Mouse (Mus musculus): ENCODE measurements around the gene Il22ra1. TPM values are rescaled to one million over a fixed set of nuclear protein-coding genes. Genes with fewer than 3 reads are reported as not detected.
A peak's percentile ranks its signal among the peaks of the same experiment; 100 is the strongest.

The Il22ra1 gene
- total RNA-seq, 2 experiments from 2014 or later, result 0.17 to 1.9 TPM

DNA sequence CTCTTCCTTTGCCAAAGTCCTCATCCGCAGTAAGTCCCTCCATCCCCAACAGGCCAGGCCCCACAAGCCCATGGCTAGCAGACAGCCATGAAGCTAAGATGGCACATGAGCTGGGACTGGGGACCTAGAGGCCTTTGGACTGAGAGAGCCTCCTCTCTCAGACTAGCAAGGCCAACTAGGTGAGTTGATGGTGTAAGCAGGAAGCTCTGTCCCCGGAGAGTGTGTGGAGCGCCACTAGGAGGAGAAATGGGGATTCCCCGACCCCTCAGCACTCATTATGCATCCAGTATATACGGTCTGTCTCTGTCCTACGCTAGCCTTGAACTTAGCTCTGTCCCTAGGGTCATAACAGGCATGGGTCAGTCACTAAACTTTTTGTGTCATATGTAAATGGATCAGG lies 43.6 kb downstream of the Il22ra1 start:
- DNase-seq, result no peak

DNA sequence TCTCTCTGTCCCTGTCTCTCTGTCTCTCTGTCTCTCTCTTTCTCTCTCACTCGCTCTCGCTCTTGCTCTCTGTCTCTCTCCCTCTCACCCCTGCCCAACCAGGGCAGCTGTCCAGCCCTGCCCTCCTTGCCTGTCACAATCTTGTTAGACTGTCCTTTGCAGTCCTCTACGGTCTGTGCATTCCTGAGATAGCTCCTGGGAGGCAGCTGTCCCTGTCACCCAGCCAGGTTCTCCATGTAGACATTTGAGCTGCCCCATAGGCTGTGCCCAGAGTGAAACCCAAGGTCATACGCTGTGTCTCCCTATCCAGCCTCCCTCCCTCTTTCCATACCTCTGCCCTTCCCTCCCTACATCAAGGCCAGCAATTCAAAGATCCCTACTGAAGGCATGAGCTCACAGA lies 44.7 kb downstream of the Il22ra1 start:
- DNase-seq, result no peak

DNA sequence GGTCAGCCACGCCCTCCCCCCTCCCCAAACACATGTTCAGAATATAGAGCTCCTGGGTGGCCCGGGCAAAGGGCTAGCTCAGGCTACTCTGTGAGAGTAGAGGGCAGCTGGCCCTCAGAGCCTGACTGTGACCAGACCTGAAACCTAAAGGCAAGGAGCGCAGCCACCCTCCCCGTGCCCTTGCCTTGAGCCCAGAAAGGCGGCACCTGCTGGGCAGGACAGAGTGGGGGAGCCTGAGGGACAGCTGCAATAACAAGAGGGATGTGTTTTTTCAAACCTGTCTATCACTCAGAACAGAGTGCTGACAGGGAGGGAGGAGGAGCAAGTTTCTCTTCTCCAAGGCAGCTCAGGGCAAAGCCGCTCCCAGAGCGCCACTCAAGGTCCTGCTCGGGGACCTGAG lies 46.5 kb downstream of the Il22ra1 start:
- DNase-seq, result no peak

DNA sequence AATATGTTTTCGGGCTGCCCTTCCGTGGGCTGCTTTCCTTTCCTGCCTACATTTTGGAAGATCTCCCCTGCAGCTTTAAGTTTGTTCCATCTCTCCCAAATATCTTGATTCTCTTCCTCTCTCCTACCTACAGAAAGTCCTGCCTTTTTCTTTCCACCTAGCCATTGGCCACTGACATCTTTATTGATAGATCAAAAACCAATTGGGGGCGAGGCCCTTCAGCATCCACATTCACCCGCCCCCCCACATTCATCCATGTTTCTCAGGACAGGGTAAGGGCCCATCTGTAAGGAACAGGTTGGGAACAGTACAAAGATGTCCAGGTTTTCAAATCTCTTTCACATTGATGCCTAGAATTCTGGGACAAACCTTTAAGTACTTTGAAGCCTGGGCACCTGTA lies 48.9 kb downstream of the Il22ra1 start:
- DNase-seq, result no peak

DNA sequence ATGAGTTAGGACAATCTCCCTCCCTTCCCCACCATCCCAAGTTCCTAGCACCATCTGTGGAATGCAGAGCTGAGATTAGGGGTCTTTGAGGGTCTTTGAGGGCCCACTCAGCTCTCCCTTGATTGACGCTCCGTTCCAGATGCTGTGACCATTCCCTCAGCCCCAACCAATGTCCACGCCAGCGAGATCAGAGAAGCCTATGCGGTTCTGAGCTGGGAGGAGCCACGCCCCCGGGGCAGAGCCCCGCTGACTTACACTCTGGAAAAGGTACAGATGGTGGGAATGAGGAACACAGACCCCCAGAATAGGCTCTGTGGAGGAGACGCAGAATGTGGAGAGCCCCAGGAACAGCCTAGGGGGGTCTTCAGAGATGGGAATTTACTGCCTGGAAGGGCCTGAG lies 51.7 kb downstream of the Il22ra1 start:
- DNase-seq, result no peak

DNA sequence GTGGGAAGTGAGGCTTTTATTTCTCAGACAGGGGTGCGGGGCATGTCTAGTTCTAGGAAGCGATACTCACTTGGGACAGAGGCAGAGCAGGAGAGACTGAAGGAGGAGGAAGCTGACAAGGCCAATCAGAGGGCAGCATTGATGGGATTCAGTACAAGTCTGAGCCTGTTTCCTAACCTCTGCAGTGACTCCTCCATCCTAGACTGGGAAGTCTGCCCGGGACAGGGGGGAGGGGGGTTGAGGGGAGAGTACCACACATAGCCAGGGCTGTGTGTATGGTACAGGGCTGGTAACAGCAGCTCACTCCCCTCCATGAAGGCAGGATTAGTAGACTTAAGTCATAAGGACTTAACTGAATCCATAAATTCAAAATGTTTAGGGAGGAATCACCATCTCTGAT lies 52.3 kb downstream of the Il22ra1 start:
- DNase-seq, result no peak

DNA sequence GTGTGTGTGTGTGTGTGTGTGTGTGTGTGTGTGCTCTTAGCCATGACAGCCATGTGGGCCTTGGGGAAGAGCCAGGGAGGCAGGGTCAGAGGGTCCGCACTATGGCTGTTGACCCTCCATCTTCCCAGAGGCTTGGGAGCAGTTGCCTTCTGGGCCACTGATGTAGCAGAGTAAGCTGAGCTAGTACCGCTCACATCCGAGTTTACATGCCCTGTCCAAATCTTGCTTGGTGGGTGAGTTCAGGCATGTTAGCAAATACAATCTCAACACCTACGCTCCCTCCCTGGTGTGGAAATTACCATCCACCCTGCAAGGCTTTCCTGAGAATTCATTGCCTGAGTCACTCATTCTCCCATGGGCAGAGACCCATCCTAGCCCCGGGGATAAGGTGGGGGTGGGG lies 53.3 kb downstream of the Il22ra1 start:
- no peak for DNase-seq

DNA sequence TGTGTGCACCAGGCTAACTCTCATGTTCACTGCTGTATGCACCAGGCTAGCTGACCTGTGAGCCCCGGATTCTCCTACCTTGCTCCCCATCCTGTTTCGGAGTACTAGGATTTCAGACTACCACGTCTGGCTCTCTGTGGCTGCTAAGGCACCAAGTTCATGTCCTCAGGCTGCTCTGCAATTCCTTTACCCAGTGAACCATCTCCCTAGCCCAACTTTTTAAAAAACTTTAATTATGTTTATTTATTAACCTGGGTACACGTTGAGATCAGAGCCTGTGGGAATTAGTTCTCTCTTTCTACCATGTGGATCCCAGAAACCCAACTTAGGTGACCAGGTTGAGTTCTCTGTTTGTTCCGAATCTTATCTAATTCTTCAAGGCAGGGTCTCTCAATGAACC lies 58.6 kb downstream of the Il22ra1 start:
- no peak for DNase-seq

DNA sequence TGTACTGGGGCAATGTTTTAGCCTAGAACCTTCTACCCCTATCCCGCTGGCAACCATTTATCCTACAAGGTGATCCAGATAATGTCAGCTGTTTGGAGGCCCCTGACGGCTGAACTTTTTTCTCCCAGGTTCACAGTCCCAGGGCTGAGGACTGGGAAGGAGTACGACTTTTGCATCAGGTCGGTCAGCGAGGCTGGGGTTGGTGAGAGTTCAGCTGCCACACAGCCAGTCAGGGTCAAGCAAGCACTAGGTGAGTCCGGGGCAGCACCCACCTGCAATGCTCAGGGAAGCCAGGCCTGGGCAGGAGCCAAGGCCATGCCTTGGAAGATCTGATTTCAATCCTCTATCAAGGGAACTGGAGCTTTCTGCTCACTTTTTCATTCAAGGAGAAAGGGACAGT lies 59.3 kb downstream of the Il22ra1 start:
- DNase-seq, result no peak

DNA sequence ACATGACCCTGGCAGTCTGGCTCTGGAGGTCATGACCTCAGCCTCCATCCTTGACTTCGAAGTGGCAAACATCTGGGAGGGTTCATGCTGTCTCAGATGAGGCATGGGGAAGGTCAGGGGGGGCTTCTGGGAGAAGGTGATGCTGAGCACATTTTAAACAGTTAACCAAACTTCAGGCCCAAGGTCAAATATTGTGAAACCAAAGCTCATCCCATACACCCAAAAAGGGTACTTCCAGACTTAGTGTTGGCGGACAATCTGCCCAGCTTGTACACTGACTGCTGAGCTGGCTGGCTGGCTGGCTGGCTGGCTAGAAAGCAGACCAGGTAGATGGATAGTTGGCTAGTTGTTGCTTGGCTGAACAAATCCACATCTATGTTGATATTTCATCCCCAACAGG lies 61.2 kb downstream of the Il22ra1 start:
- DNase-seq, result no peak

DNA sequence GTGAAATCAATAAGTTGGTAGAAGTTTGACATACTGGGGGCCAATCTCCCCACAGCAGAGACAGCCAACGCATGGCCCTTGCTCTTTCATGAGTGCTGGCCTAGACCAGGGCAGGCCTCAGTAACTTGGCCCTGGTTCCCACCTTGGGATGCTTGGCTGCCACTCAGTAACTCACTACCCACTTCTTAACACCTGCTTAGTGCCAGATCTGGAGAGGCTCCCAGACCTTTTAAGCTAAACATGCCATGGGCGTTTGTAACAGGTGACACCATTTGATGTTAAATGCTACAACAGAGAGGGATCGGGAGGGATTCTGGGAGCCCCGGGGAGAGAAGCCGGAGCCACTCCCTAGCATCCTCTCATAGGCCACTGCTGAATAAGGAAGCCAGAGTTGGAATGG lies 64.8 kb downstream of the Il22ra1 start:
- no peak for DNase-seq

DNA sequence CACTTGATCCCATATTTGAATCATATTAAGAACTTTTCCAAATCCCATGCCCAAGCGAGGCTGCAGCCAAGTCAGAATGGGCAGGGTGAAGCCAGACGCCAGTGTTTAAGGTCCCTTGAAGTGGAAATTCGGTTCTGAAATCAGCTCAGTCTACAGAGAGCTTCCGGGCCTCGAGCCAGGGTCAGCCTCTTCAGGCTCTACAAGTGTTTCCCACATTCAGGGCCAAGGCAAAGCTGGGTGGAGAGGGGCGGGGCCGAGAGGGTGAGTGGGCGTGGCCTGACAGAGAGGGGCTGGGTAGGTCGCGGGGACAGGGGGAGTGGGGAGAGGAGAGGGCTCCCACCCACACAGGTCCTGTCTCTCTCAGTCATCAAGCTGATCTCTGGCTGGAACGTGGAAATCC lies 70.0 kb downstream of the Il22ra1 start:
- peak; percentile 42 to 66 for DNase-seq

DNA sequence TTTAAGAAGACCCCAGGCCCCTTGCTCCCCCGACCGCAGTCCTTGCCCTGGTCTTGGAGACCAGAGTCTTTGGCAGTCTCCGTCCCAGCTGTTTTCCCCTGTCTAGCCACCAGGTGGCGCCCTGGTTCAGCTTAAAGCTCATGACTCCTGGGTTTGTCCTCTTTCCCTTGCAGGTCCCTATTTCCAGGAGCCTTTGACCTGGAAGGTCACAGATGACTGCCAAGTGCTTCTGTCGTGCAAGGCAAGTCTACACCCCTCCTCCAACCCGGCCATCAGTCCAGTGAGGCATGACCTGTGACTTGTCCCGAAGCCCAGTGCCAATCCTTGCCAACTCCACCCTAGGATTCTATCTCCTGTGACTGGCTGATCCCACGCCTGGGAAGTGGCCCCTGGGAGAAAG lies 73.6 kb downstream of the Il22ra1 start:
- peak; percentile 91 to 92 for DNase-seq

Other genes with a start within 250 kb of the Il22ra1 start
- gene Stpg1, start 233.4 kb upstream of the Il22ra1 start, total RNA-seq (2021), result under 1 TPM; 0.36 to 0.40 TPM
- 10 to 100 TPM; 11.3 to 21.9 TPM for gene Nipal3, start 233.1 kb upstream of the Il22ra1 start, total RNA-seq (2021)
- not detected for gene Grhl3, start 154.5 kb upstream of the Il22ra1 start, total RNA-seq (2021)
- gene Ifnlr1, start 41.9 kb upstream of the Il22ra1 start, total RNA-seq (2021), result under 1 TPM; 0.07 to 0.10 TPM
- gene Myom3, start 31.5 kb downstream of the Il22ra1 start, total RNA-seq (2021), result under 1 TPM; 0.16 to 0.33 TPM
- gene Srsf10, start 127.6 kb downstream of the Il22ra1 start, total RNA-seq (2021), result 100 to 1,000 TPM in 1 of 2 experiments, 10 to 100 TPM in 1; 82.3 to 120 TPM
- gene Pnrc2, start 145.7 kb downstream of the Il22ra1 start, total RNA-seq (2021), result 100 to 1,000 TPM; 104 to 111 TPM
- 1 to 10 TPM; 1.3 to 1.6 TPM for gene Cnr2, start 167.2 kb downstream of the Il22ra1 start, total RNA-seq (2021)
- 10 to 100 TPM; 84.1 to 87.4 TPM for gene Fuca1, start 192.6 kb downstream of the Il22ra1 start, total RNA-seq (2021)
- 10 to 100 TPM; 56.1 to 62.6 TPM for gene Hmgcl, start 218.3 kb downstream of the Il22ra1 start, total RNA-seq (2021)
- 10 to 100 TPM; 13.5 to 24.0 TPM for gene Gale, start 235.6 kb downstream of the Il22ra1 start, total RNA-seq (2021)
- gene Lypla2, start 244.5 kb downstream of the Il22ra1 start, total RNA-seq (2021), result 10 to 100 TPM; 68.0 to 77.0 TPM

Data from adrenal gland, postnatal 36 days (tissue).